Mouse (Mus musculus) G1E (cell line): ENCODE results near the gene Spag5. TPM values are rescaled to one million over a fixed set of nuclear protein-coding genes. Genes with fewer than 3 reads are reported as not detected.

Source experiments
- ATAC-seq: 2 replicates; pipeline ENCODE4 v1.8.0; 2016; ENCODE audit warnings: mild to moderate bottlenecking; ENCODE audit not compliant: insufficient number of reproducible peaks, poor library complexity, low FRiP score, severe bottlenecking; ENCODE audit errors: extremely low read depth
- DNase-seq: peaks from one replicate; pipeline ENCODE4 v3.0.0; 2012; ENCODE audit warnings: low spot score
- H3K27me3 ChIP-seq: 2 replicates; pipeline ENCODE4 v1.6.1; 2012; ENCODE audit warnings: mild to moderate bottlenecking, low read length, inconsistent platforms; ENCODE audit not compliant: insufficient read depth
- H3K36me3 ChIP-seq: replicated peaks from 2 replicates; pipeline ENCODE3; 2012; ENCODE audit warnings: mild to moderate bottlenecking, inconsistent platforms
- H3K4me1 ChIP-seq: 2 replicates; pipeline ENCODE4 v1.6.1; 2012; ENCODE audit warnings: low read depth, low read length, inconsistent platforms, mixed read lengths; ENCODE audit not compliant: insufficient read depth
- H3K4me3 ChIP-seq: 2 replicates; pipeline ENCODE4 v1.5.1; 2012; ENCODE audit warnings: low read depth, mild to moderate bottlenecking, inconsistent platforms, low read length, moderate library complexity, mixed read lengths
- H3K9me3 ChIP-seq: replicated peaks from 2 replicates; pipeline ENCODE4 v1.6.1; 2012; ENCODE audit warnings: inconsistent platforms
- CTCF ChIP-seq: IDR thresholded peaks from 2 replicates; pipeline ENCODE4 v1.5.1; 2012; ENCODE audit warnings: low read depth, low read length, inconsistent platforms, mixed read lengths
- GATA1 ChIP-seq: IDR thresholded peaks from 2 replicates; pipeline ENCODE4 v1.6.1; 2012; ENCODE audit warnings: borderline replicate concordance, low read length, inconsistent platforms, mixed read lengths
- GATA2 ChIP-seq: IDR thresholded peaks from 2 replicates; pipeline ENCODE4 v1.6.1; 2012; ENCODE audit warnings: low read depth, low read length, inconsistent platforms, borderline replicate concordance
- POLR2AphosphoS5 ChIP-seq: IDR thresholded peaks from 2 replicates; pipeline ENCODE4 v1.6.1; 2012; ENCODE audit warnings: low read depth, low read length, inconsistent platforms; ENCODE audit not compliant: insufficient replicate concordance
- TAL1 ChIP-seq: conservative IDR thresholded peaks from 2 replicates; pipeline ENCODE4 v1.6.1; 2012; ENCODE audit warnings: low read depth, low read length, inconsistent platforms, mixed read lengths
- polyA plus RNA-seq: library from polyadenylated mRNA; stranded (reverse); fragments of >175 nt; gene quantifications from 2 replicates; pipeline ENCODE4 v1.2.3, GENCODE M21; 2012
- total RNA-seq, 2 experiments: library from RNA; stranded (forward) in 1 of 2; stranded (reverse) in 1 of 2; fragments of 200-1000 nt in 1 of 2; fragments of >200 nt in 1 of 2; fragmentation: Nextera tagmentation in 1 of 2; gene quantifications; 2 replicates each; pipeline ENCODE4 v1.2.3; 2014 to 2017

The Spag5 gene
- total and polyA plus RNA-seq, 3 experiments, result 60.8 to 77.5 (median 71.3) TPM

- peak; percentile 99 for DNase-seq
- H3K9me3 ChIP-seq, result no peaks in the 10 kb centered on the region
- peak; percentile 98 for ATAC-seq
- H3K4me3 ChIP-seq, result peak within 1 kb of the TSS; percentile 97
- TF ChIP-seq GATA1 (no peak), TAL1 (no peak), GATA2 (no peak), CTCF (no peak), POLR2AphosphoS5 (no peak)
- H3K36me3 ChIP-seq, result peaks cover 56% of the 10 kb centered on the region
- peaks cover 25% of the 10 kb centered on the region for H3K4me1 ChIP-seq
- H3K27me3 ChIP-seq, result peaks cover 3% of the 10 kb centered on the region; the same call in 1 of the 2 replicates
Observed at GRCm38 (mm10) chr11:78327634-78328511, 26.5 kb downstream of the Spag5 start, which contains the start of gene Pigs. Pigs (plus strand) TSS chr11:78328415.

- TF ChIP-seq GATA1 (no peak), POLR2AphosphoS5 (no peak), CTCF (no peak), TAL1 (no peak), GATA2 (no peak)
- Histone ChIP-seq H3K36me3 (peaks cover 58% of the 10 kb centered on the region), H3K9me3 (no peaks in the 10 kb centered on the region), H3K4me1 (peaks cover 18% of the 10 kb centered on the region), H3K4me3 (peak overlapping the region; percentile 97), H3K27me3 (peaks cover 3% of the 10 kb centered on the region; the same call in 1 of the 2 replicates)
- ATAC-seq, result no peak
- peak; percentile 52 for DNase-seq
Observed at GRCm38 (mm10) chr11:78328512-78329056, 27.3 kb downstream of the Spag5 start.

DNA sequence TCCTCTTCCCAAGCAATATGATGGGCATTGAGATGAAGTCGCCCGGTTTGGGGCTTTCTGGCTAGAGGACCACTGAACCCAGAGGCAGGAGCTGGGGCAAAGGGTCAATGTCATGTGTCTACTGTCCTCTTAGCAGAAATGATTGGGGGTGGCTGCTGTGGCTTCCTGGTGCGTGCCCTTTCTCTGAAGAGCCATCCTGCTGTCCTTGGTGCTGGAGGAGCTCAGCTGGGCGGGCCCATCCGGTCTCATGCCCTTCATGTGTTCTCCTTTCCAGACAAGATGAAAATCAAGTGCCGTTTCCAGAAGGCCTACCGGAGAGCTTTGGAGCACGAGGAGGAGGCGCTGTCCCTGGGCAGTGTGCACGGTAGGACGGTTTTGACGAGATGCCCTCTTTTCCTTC is 31.3 kb downstream of the Spag5 start:
- Histone ChIP-seq H3K9me3 (no peaks in the 10 kb centered on the region), H3K4me3 (no peak overlapping the region), H3K36me3 (peaks cover 66% of the 10 kb centered on the region), H3K4me1 (peaks cover 14% of the 10 kb centered on the region), H3K27me3 (no peaks in the 10 kb centered on the region)
- DNase-seq (no peak), ATAC-seq (no peak)
- TF ChIP-seq GATA1 (no peak), POLR2AphosphoS5 (no peak), TAL1 (no peak), CTCF (no peak), GATA2 (no peak)

DNA sequence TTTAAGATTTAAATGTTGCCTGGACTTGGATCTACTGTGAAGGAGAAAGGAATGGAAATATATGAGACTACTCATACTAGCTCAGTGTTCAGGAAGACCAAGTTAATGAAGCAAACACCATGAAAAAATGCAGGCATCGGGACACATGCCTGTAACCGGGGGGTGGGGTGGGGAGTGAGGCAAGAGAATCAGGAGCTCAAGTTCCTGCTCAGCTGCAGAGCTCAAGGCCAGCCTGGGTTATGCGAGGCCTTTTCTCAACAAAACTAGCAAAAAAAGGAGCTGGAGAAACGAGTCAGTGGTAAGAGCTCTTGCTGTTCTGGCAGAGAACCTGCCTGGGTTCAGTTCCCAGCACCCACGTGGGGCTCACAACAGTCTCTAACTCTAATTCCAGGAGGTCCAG is 32.7 kb downstream of the Spag5 start:
- H3K27me3 ChIP-seq, result no peaks in the 10 kb centered on the region
- DNase-seq, result no peak
- peaks cover 77% of the 10 kb centered on the region for H3K36me3 ChIP-seq
- H3K4me3 ChIP-seq, result no peak overlapping the region
- TF ChIP-seq POLR2AphosphoS5 (no peak), TAL1 (no peak), CTCF (no peak), GATA2 (no peak), GATA1 (no peak)
- H3K4me1 ChIP-seq, result peaks cover 7% of the 10 kb centered on the region
- ATAC-seq, result no peak
- H3K9me3 ChIP-seq, result no peaks in the 10 kb centered on the region

GRCm38 (mm10) chr11:78337040-78337439 is 35.7 kb downstream of the Spag5 start:
- H3K9me3 ChIP-seq, result no peaks in the 10 kb centered on the region
- ATAC-seq, result no peak
- H3K36me3 ChIP-seq, result peaks cover 93% of the 10 kb centered on the region

DNA sequence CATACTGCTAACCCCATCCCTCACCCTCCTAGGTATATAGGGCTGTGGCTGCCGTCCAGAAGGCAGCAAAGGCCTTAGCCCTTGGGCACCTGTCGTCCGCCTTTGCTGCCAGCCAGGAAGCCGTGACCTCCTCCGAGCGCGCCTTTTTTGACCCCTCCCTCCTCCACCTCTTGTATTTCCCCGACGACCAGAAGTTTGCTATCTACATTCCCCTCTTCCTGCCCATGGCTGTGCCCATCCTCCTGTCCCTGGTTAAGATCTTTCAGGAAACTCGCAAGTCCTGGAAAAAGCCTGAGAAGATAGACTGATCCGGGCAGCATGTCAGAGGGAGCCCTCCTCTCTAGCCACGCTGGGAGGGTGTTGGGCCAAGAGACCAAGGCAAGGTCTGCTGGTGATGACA is 40.4 kb downstream of the Spag5 start:
- TF ChIP-seq POLR2AphosphoS5 (no peak), CTCF (no peak), TAL1 (no peak), GATA1 (no peak), GATA2 (no peak)
- DNase-seq, result no peak
- no peak overlapping the region for H3K4me3 ChIP-seq
- H3K36me3 ChIP-seq, result peaks cover 53% of the 10 kb centered on the region
- peaks cover 37% of the 10 kb centered on the region for H3K4me1 ChIP-seq
- ATAC-seq, result no peak
- no peaks in the 10 kb centered on the region for H3K9me3 ChIP-seq
- H3K27me3 ChIP-seq, result no peaks in the 10 kb centered on the region

More at GRCm38 (mm10) chr11:78337040-78337439, 35.7 kb downstream of the Spag5 start:
- Histone ChIP-seq H3K27me3 (no peaks in the 10 kb centered on the region), H3K4me1 (no peaks in the 10 kb centered on the region), H3K4me3 (no peak overlapping the region)
- TF ChIP-seq TAL1, result no peak
- TF ChIP-seq CTCF, result no peak
- no peak for TF ChIP-seq POLR2AphosphoS5
- TF ChIP-seq GATA2, result no peak
- no peak for DNase-seq
